Mouse (Mus musculus): ENCODE data around the gene Slc25a39. TPM values are rescaled to one million over a fixed set of nuclear protein-coding genes. Genes with fewer than 3 reads are reported as not detected.

Slc25a39 gene
- polyA plus RNA-seq, 1 experiment, result 124 TPM

DNA sequence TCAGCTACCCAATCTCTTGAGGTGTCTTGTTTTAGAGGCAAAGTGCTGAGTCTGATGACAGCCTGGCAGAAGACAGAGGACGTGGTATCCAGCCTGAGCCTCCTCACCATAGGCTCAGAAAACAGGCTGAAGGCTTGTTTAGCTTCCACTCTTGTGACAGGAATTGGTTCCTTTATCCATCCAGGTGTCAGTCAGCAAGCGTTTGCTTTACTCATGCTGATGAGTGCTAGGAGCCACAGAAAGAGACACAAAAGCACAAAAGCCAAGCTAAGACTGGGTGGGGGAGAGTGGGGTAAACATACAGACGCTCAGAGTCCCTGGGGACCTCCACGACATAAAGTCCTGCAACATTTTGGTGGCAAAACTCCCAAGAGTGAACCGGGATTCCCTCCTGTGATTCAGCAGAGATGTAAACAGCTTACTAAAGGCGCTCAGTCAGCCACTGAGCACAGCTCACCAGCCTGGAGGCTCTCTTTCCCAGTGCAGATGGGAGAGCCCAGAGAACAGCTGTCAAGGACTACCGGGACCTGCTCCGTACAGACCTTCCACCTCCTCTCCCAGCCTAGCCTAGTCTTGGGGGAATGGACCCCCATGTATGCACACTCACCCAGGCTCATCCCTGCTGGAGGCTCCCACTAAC lies 31.4 kb downstream of the Slc25a39 start:
- TF ChIP-seq POLR2A (IDR thresholded peaks at IDR 0.05; ENCODE audit: borderline replicate concordance, insufficient read depth, low read length), result no peak
- TF ChIP-seq CTCF (IDR thresholded peaks at IDR 0.05; ENCODE audit: borderline replicate concordance, insufficient read depth, low read depth, low read length), result no peak
- peaks cover 7% of the 10 kb centered on the region; the same call in 1 of the 2 replicates for H3K4me1 ChIP-seq (ENCODE audit: control insufficient read depth, insufficient read depth, low read length)
- H3K27me3 ChIP-seq (ENCODE audit: control insufficient read depth, insufficient read depth, low read length), result no peaks in the 10 kb centered on the region
- WGBS, result 39% methylated on average over 8 of the region's 8 CpGs
- no peak overlapping the region for H3K4me3 ChIP-seq (replicated peaks; ENCODE audit: insufficient read depth, low read depth, low read length)
- peak in 1 of 2 experiments; percentile 17 for DNase-seq
- H3K27ac ChIP-seq (ENCODE audit: insufficient read depth, low read length), result peak overlapping the region; percentile 8; the same call in 1 of the 2 replicates

DNA sequence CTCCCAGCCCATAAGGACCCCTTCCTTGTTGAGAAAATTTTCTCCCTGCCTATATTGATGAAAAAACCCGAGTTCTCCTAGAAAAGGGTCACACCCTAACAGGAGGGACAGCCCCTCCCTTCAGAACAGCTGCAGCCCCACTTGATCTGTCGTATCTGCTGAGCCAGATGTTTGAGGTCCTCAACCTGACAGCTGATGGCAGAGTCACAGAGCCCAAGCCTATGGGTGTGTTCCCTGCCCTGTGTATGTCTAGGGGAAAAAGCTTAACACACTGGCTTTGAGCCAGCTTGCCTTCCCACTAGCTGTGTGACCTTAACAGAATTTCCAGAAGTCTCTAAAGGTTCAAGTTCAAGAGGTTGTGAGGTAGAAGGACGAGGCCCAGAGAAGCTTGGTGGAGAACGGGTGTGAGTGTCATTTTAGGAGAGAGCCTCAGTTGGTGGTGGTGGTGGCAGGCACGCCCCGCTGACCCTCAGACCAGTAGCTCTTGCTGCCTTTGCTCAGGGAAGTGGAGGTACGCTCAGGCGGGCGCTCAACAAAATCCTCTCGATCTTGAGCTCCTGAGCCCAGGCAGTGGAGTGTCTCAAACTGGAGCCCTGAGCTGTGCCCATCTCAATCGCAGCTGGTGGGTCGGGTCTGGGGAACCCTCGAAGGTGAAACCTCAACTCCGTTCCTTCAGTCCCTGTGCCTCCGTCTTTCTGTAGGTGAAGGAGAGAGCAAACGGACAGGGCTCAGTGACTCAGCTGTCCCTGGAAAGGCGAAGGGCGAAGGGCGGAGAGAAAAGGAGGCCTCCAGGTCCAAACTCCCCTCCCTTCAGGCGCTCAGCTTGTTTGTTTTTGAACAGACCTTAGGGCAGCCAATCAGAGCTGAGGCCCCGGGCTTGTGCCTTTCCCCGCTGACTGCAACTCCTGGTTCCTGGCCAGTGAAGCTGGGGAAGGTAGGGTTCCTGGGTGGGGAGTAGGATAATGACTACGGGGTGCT lies 32.3 kb downstream of the Slc25a39 start:
- H3K4me1 ChIP-seq (ENCODE audit: control insufficient read depth, insufficient read depth, low read length), result peaks cover 7% of the 10 kb centered on the region; the same call in 1 of the 2 replicates
- DNase-seq, result peak; percentile 78 to 80
- peak overlapping the region; percentile 9 for H3K4me3 ChIP-seq (replicated peaks; ENCODE audit: insufficient read depth, low read depth, low read length)
- no peak for TF ChIP-seq POLR2A (IDR thresholded peaks at IDR 0.05; ENCODE audit: borderline replicate concordance, insufficient read depth, low read length)
- no peak for TF ChIP-seq CTCF (IDR thresholded peaks at IDR 0.05; ENCODE audit: borderline replicate concordance, insufficient read depth, low read depth, low read length)
- peak overlapping the region; percentile 8 for H3K27ac ChIP-seq (ENCODE audit: insufficient read depth, low read length)
- no peaks in the 10 kb centered on the region for H3K27me3 ChIP-seq (ENCODE audit: control insufficient read depth, insufficient read depth, low read length)
- WGBS, result 20% methylated on average over 23 of the region's 23 CpGs

- no peak overlapping the region for H3K27ac ChIP-seq (ENCODE audit: insufficient read depth, low read length)
- H3K4me3 ChIP-seq (replicated peaks; ENCODE audit: insufficient read depth, low read depth, low read length), result no peak overlapping the region
- peaks cover 7% of the 10 kb centered on the region; the same call in 1 of the 2 replicates for H3K4me1 ChIP-seq (ENCODE audit: control insufficient read depth, insufficient read depth, low read length)
- TF ChIP-seq POLR2A (IDR thresholded peaks at IDR 0.05; ENCODE audit: borderline replicate concordance, insufficient read depth, low read length), result no peak
- TF ChIP-seq CTCF (IDR thresholded peaks at IDR 0.05; ENCODE audit: borderline replicate concordance, insufficient read depth, low read depth, low read length), result no peak
- H3K27me3 ChIP-seq (ENCODE audit: control insufficient read depth, insufficient read depth, low read length), result no peaks in the 10 kb centered on the region
- DNase-seq, result no peak
- WGBS, result 90% methylated on average over 7 of the region's 7 CpGs
Observed at GRCm38 (mm10) chr11:102374108-102374725, 33.5 kb downstream of the Slc25a39 start.

- 44% methylated on average over 2 of the region's 2 CpGs for WGBS
- TF ChIP-seq POLR2A (IDR thresholded peaks at IDR 0.05; ENCODE audit: borderline replicate concordance, insufficient read depth, low read length) (no peak), CTCF (IDR thresholded peaks at IDR 0.05; ENCODE audit: borderline replicate concordance, insufficient read depth, low read depth, low read length) (no peak)
- no peak for DNase-seq
- Histone ChIP-seq H3K27ac (ENCODE audit: insufficient read depth, low read length) (no peak overlapping the region), H3K4me1 (ENCODE audit: control insufficient read depth, insufficient read depth, low read length) (peaks cover 7% of the 10 kb centered on the region; the same call in 1 of the 2 replicates), H3K4me3 (replicated peaks; ENCODE audit: insufficient read depth, low read depth, low read length) (no peak overlapping the region), H3K27me3 (ENCODE audit: control insufficient read depth, insufficient read depth, low read length) (no peaks in the 10 kb centered on the region)
Observed at GRCm38 (mm10) chr11:102373646-102374045, 34.1 kb downstream of the Slc25a39 start.

DNA sequence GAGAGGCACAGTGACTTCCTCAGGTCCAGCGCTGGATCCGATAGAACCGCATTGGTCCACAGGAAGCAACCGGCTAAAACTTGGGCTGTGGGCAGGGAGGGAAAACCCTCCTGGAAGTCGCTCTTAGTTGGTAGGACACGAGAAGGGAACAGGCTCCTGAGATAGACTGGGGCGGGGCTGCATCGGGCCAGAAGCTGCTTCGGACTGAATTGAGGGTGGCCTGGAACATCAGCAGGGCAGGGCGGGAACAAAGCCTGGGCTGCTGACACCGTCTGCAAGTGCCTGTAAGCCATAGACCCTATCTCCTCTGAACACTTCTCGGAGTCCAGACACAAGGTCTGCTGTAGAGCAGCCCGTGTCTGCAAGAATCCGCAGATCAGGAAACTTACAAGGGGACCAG lies 34.8 kb downstream of the Slc25a39 start:
- Histone ChIP-seq H3K4me1 (ENCODE audit: control insufficient read depth, insufficient read depth, low read length) (peaks cover 7% of the 10 kb centered on the region; the same call in 1 of the 2 replicates), H3K27me3 (ENCODE audit: control insufficient read depth, insufficient read depth, low read length) (no peaks in the 10 kb centered on the region), H3K27ac (ENCODE audit: insufficient read depth, low read length) (no peak overlapping the region), H3K4me3 (replicated peaks; ENCODE audit: insufficient read depth, low read depth, low read length) (no peak overlapping the region)
- 69% methylated on average over 14 of the region's 14 CpGs for WGBS
- no peak for DNase-seq
- no peak for TF ChIP-seq CTCF (IDR thresholded peaks at IDR 0.05; ENCODE audit: borderline replicate concordance, insufficient read depth, low read depth, low read length)
- TF ChIP-seq POLR2A (IDR thresholded peaks at IDR 0.05; ENCODE audit: borderline replicate concordance, insufficient read depth, low read length), result no peak

DNA sequence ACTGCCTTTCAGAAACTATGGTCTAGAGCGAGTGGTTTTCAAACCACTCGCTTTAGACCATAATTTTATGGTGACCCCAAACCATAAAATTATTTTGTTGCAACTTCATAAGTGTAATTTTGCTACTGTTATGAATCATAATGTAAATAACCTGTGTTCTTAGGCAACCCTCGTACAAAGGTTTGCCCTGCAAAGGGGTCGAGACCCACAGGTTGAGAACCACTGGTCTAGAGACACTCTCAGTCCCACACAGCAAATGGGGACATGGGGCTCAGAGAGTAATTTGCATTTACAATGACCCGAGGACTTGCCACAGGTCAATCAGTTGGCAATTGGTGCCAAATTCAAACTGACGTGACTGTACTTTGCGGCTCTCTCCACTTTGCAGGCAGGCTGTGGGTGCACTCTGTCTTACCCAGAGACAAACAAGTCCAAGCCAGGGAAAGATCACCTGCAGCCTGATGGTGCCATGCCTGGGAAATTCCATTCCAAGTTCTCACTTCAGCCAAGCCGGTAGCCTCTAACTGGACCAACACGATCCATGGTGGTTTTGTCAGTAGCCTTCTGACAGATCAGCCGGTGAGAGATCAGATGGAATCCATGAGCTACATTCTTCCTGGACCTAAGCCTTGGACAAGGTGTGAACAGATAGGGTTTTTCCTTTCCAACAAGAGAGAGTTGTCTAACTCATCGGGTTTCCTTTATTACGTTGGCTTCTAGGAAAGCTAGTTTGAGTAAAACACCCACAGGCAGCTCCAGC lies 35.6 kb downstream of the Slc25a39 start:
- H3K4me1 ChIP-seq (ENCODE audit: control insufficient read depth, insufficient read depth, low read length), result peaks cover 7% of the 10 kb centered on the region; the same call in 1 of the 2 replicates
- no peak overlapping the region for H3K4me3 ChIP-seq (replicated peaks; ENCODE audit: insufficient read depth, low read depth, low read length)
- no peak overlapping the region for H3K27ac ChIP-seq (ENCODE audit: insufficient read depth, low read length)
- TF ChIP-seq CTCF (IDR thresholded peaks at IDR 0.05; ENCODE audit: borderline replicate concordance, insufficient read depth, low read depth, low read length) (no peak), POLR2A (IDR thresholded peaks at IDR 0.05; ENCODE audit: borderline replicate concordance, insufficient read depth, low read length) (no peak)
- WGBS, result 82% methylated on average over 12 of the region's 12 CpGs
- no peak for DNase-seq
- H3K27me3 ChIP-seq (ENCODE audit: control insufficient read depth, insufficient read depth, low read length), result no peaks in the 10 kb centered on the region

GRCm38 (mm10) chr11:102370285-102370684 lies 37.5 kb downstream of the Slc25a39 start:
- H3K27ac ChIP-seq (ENCODE audit: insufficient read depth, low read length), result no peak overlapping the region
- H3K4me1 ChIP-seq (ENCODE audit: control insufficient read depth, insufficient read depth, low read length), result peaks cover 2% of the 10 kb centered on the region; the same call in 1 of the 2 replicates
- no peaks in the 10 kb centered on the region for H3K27me3 ChIP-seq (ENCODE audit: control insufficient read depth, insufficient read depth, low read length)
- WGBS, result 67% methylated on average over 7 of the region's 7 CpGs
- no peak overlapping the region for H3K4me3 ChIP-seq (replicated peaks; ENCODE audit: insufficient read depth, low read depth, low read length)
- no peak for DNase-seq
- TF ChIP-seq POLR2A (IDR thresholded peaks at IDR 0.05; ENCODE audit: borderline replicate concordance, insufficient read depth, low read length) (no peak), CTCF (IDR thresholded peaks at IDR 0.05; ENCODE audit: borderline replicate concordance, insufficient read depth, low read depth, low read length) (no peak)
